Mouse (Mus musculus): ENCODE results near the gene Cbl.

DNA sequence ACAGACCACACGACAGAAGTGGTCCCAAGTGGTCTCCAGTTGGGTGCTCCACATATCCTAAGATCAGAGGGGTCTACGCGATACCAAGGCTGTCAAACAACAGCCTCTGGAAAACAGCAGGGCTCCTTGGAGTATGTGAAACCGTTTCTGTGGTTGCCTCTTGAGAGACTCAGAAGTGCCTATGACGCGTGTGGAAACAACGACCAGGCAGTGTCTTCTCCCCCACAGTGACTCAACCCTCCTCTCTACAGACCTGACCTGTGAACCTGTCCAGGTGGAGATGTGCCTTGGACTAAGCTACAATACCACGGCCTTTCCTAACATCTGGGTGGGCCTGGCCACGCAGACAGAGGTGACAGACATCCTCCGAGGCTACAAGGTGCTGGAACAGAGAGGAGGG, 128.1 kb downstream of the Cbl start:
- TF ChIP-seq CTCF (IDR thresholded peaks at IDR 0.05; ENCODE audit: insufficient read depth, low read length) = no peak
- TF ChIP-seq POLR2A (IDR thresholded peaks at IDR 0.05; ENCODE audit: borderline replicate concordance, extremely low read depth, low read depth, low read length) = no peak
